Mouse (Mus musculus): ENCODE data around the gene Ankib1.
"Not testable (repeated sequence)": the region's sequence is repeated elsewhere in the genome, so short reads cannot be mapped to it uniquely, and the experiment has no call there.

Gene Ankib1

GRCm38 (mm10) chr5:3725491-3725890 lies 77.2 kb downstream of the Ankib1 start:
- no peak for DNase-seq (ENCODE audit: low read depth, low spot score)

- DNase-seq (ENCODE audit: low read depth, low spot score) = no peak
Observed at GRCm38 (mm10) chr5:3723415-3723814, 79.3 kb downstream of the Ankib1 start.

GRCm38 (mm10) chr5:3722873-3723272 lies 79.9 kb downstream of the Ankib1 start:
- no peak for DNase-seq (ENCODE audit: low read depth, low spot score)

GRCm38 (mm10) chr5:3719371-3719770 lies 83.4 kb downstream of the Ankib1 start:
- no peak for DNase-seq (ENCODE audit: low read depth, low spot score)

GRCm38 (mm10) chr5:3715800-3716199 lies 86.9 kb downstream of the Ankib1 start:
- DNase-seq (ENCODE audit: low read depth, low spot score) = no peak

GRCm38 (mm10) chr5:3702180-3702579 lies 100.5 kb downstream of the Ankib1 start:
- DNase-seq (ENCODE audit: low read depth, low spot score) = no peak

- no peak for DNase-seq (ENCODE audit: low read depth, low spot score)
Observed at GRCm38 (mm10) chr5:3700025-3700424, 102.7 kb downstream of the Ankib1 start.

- DNase-seq (ENCODE audit: low read depth, low spot score) = no peak
Observed at GRCm38 (mm10) chr5:3696031-3696430, 106.7 kb downstream of the Ankib1 start.

- no peak for DNase-seq (ENCODE audit: low read depth, low spot score)
Observed at GRCm38 (mm10) chr5:3695191-3695590, 107.5 kb downstream of the Ankib1 start.

- no peak for DNase-seq (ENCODE audit: low read depth, low spot score)
Observed at GRCm38 (mm10) chr5:3692956-3693355, 109.8 kb downstream of the Ankib1 start.

GRCm38 (mm10) chr5:3691283-3691682 lies 111.4 kb downstream of the Ankib1 start:
- no peak for DNase-seq (ENCODE audit: low read depth, low spot score)

GRCm38 (mm10) chr5:3688298-3688697 lies 114.4 kb downstream of the Ankib1 start:
- no peak for DNase-seq (ENCODE audit: low read depth, low spot score)

GRCm38 (mm10) chr5:3669938-3670554 lies 132.7 kb downstream of the Ankib1 start:
- DNase-seq (ENCODE audit: low read depth, low spot score) = no peak

GRCm38 (mm10) chr5:3666585-3666984 lies 136.1 kb downstream of the Ankib1 start:
- no peak for DNase-seq (ENCODE audit: low read depth, low spot score)

GRCm38 (mm10) chr5:3665225-3665624 lies 137.5 kb downstream of the Ankib1 start:
- no peak for DNase-seq (ENCODE audit: low read depth, low spot score)

GRCm38 (mm10) chr5:3657085-3657484 lies 145.6 kb downstream of the Ankib1 start, which contains the start of gene Gatad1:
Gene Gatad1 (minus strand): TSS chr5:3657185.
- no peak for DNase-seq (ENCODE audit: low read depth, low spot score)

- no peak for DNase-seq (ENCODE audit: low read depth, low spot score)
Observed at GRCm38 (mm10) chr5:3653801-3654200, 148.9 kb downstream of the Ankib1 start.

GRCm38 (mm10) chr5:3652903-3653575 lies 149.7 kb downstream of the Ankib1 start:
- not testable (repeated sequence) for DNase-seq (ENCODE audit: low read depth, low spot score)

GRCm38 (mm10) chr5:3651621-3652020 lies 151.1 kb downstream of the Ankib1 start:
- DNase-seq (ENCODE audit: low read depth, low spot score) = no peak

- no peak for DNase-seq (ENCODE audit: low read depth, low spot score)
Observed at GRCm38 (mm10) chr5:3650881-3651280, 151.8 kb downstream of the Ankib1 start, which contains the start of gene Tmbim7. Gene Tmbim7 (plus strand): TSS chr5:3651181.

- no peak for DNase-seq (ENCODE audit: low read depth, low spot score)
Observed at GRCm38 (mm10) chr5:3648849-3649210, 153.9 kb downstream of the Ankib1 start.

GRCm38 (mm10) chr5:3648206-3648848 lies 154.4 kb downstream of the Ankib1 start:
- no peak for DNase-seq (ENCODE audit: low read depth, low spot score)

GRCm38 (mm10) chr5:3647708-3648121 lies 155.0 kb downstream of the Ankib1 start:
- peak; percentile 81 for DNase-seq (ENCODE audit: low read depth, low spot score)
